Mouse (Mus musculus) CD4-positive naive resting alpha-beta T cell, adult 76 days (primary cell): ENCODE measurements around the gene Zdhhc25. TPM values are rescaled to one million over a fixed set of nuclear protein-coding genes. Genes with fewer than 3 reads are reported as not detected.

Experiments used
- total RNA-seq: library from RNA; stranded (reverse); gene quantifications from one replicate; pipeline ENCODE4 v1.2.4, GENCODE M21; 2023

Gene Zdhhc25
- not detected for total RNA-seq

DNA sequence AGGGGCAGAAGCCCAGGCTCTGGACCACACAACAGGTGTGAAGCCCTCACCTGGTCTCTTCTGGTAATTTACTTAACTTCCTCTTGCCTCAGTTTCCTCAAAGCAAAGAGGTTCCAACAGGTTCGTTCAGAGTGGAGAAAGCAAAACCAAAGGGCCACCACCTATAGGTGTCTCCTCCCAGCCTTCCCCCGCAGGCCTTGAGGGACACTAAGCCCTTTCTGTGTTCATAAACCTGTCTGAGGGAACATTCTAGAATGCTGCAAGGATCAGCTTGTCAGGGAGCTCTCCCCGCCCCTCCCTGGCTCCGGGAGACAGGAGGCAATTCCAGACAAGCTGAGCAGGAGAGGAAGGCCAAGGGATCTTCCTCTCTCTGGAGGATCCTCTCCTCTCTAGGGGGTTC is at the start of gene Zdhhc25:
Gene Zdhhc25, plus strand, starts transcription at position 301 of the 400 bp plus-strand sequence.

Other genes with a start within 250 kb of the Zdhhc25 start
- 151 TPM for gene Brd1, start 133.9 kb downstream of the Zdhhc25 start, total RNA-seq
- gene Zbed4, start 151.4 kb downstream of the Zdhhc25 start, total RNA-seq: 17.2 TPM
- gene Alg12, start 219.0 kb downstream of the Zdhhc25 start, total RNA-seq: 13.0 TPM
- 22.7 TPM for gene Creld2, start 219.3 kb downstream of the Zdhhc25 start, total RNA-seq